Mouse (Mus musculus) thymus, postnatal 0 days (tissue): ENCODE measurements at regions not wholly inside any gene's neighbourhood (a gene's known extent, or its start where the extent isn't known, plus 50 kb on each side); places are given as distances from the start of the nearest gene placed in this dataset.

Experiments
- DNase-seq: peaks from one replicate; pipeline ENCODE4 v3.0.0-alpha.2; 2015; ENCODE audit warnings: low spot score

GRCm38 (mm10) chr7:136046645-136047363 is 330.6 kb upstream of the Mki67 start:
- DNase-seq, result no peak

GRCm38 (mm10) chr7:136047364-136047945 is 331.3 kb upstream of the Mki67 start:
- DNase-seq, result no peak

GRCm38 (mm10) chr7:136048925-136049586 is 332.9 kb upstream of the Mki67 start:
- no peak for DNase-seq

GRCm38 (mm10) chr7:136049587-136049930 is 333.4 kb upstream of the Mki67 start:
- no peak for DNase-seq

GRCm38 (mm10) chr7:136050116-136050515 is 334.0 kb upstream of the Mki67 start:
- DNase-seq, result no peak

- DNase-seq, result no peak
These were observed 340.8 kb upstream of the Mki67 start for GRCm38 (mm10) chr7:136056876-136057484.

- no peak for DNase-seq
These were observed 342.2 kb upstream of the Mki67 start for GRCm38 (mm10) chr7:136058319-136058718.

- DNase-seq, result no peak
These were observed 342.9 kb upstream of the Mki67 start for GRCm38 (mm10) chr7:136058751-136059681.

- DNase-seq, result no peak
These were observed 343.7 kb upstream of the Mki67 start for GRCm38 (mm10) chr7:136059896-136060295.

- no peak for DNase-seq
These were observed 344.3 kb upstream of the Mki67 start for GRCm38 (mm10) chr7:136060339-136061073.

- no peak for DNase-seq
These were observed 346.5 kb upstream of the Mki67 start for GRCm38 (mm10) chr7:136062658-136063057.

GRCm38 (mm10) chr7:136065038-136065678 is 349.0 kb upstream of the Mki67 start:
- no peak for DNase-seq

GRCm38 (mm10) chr7:136065679-136066055 is 349.5 kb upstream of the Mki67 start:
- no peak for DNase-seq

- no peak for DNase-seq
These were observed 354.7 kb upstream of the Mki67 start for GRCm38 (mm10) chr7:136070881-136071280.

GRCm38 (mm10) chr7:136071331-136071730 is 355.2 kb upstream of the Mki67 start:
- no peak for DNase-seq

- DNase-seq, result no peak
These were observed 357.2 kb upstream of the Mki67 start for GRCm38 (mm10) chr7:136073265-136073799.

- no peak for DNase-seq
These were observed 357.9 kb upstream of the Mki67 start for GRCm38 (mm10) chr7:136074043-136074442.

- DNase-seq, result no peak
These were observed 365.5 kb upstream of the Mki67 start for GRCm38 (mm10) chr7:136081534-136082252.

GRCm38 (mm10) chr7:136082253-136082867 is 366.2 kb upstream of the Mki67 start:
- no peak for DNase-seq
